Mouse (Mus musculus) cerebellum, adult 11 months (tissue): Measurements from ENCODE around the gene 0610010K14Rik.
A peak's percentile ranks its signal among the peaks of the same experiment; 100 is the strongest.

Experiments
- DNase-seq: peaks from one replicate; pipeline ENCODE4 v3.0.0; 2022

0610010K14Rik gene

DNA sequence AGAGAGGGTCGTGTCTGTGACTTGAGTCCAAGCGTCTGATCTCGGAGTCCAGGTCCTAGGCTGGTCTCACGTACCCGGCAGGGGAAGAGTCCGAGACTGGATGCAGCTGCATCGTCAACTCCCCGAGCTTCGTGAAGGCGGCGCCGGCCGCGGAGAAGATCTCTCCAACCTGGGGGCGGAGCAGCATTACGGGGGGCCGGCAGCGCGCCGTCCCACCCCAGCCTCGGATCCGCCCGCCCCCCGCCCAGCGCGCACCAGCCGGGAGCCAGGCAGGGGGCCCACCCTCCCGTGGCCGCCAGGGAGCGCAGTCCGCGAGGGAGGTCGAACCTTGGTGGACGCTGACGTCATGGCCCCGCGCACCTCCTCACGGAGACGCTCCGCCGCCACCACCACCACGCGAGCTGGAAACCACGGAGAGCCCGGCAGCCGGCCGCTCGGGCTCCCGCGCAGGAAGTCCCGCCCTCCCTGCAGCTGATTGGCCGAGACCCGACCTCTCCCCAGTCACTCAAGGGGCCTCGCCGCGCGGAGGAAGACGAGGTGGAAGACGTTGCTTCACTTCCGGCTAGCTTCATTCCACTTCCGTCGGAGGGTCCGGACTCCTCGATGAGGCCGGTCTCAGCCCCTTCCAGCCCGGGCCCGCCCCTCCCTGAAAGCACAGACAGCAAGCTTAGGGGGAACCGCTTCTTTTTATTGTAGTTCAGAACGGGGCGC, at the start of gene 0610010K14Rik:
Gene 0610010K14Rik, minus strand, starts transcription at position 458 of the 711 bp plus-strand sequence.
- peak; percentile 98 for DNase-seq

DNA sequence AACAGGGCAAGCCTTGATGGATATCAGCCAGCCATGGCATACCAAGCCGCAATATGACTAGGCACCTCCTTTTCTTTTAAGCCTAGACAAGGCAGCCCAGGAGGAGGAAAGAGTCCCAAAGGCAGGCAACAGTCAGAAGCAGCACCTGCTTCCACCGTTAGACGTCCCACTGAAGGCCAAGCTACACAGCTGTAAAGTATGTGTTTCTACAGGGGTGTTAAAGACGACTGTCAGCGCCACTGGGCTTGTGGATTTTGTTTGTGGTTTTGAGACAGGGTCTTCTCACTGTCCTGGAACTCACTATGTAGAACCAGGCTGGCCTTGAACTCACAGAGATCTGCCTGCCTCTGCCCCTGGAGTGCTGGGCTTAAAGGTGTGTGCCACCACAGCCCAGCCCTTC, 48.0 kb upstream of the 0610010K14Rik start:
- no peak for DNase-seq

DNA sequence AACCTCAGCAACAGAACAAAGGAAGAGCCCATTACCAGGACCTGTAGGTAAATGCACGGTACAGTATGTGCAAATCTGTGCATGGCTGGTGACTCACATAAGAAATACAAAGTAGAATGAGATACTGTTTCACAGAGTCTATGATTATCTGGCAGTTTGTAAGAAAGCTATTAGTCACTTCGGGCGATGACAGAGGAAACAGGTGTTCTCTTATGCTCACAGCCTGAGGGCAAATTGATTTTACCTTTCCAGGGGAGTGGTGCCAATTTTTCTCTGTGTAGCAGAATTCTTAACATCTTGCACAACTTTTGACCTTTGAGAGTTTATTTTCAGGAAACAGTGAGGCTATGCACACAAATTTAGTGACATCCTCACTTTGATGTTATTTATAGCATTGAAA, 47.0 kb upstream of the 0610010K14Rik start:
- no peak for DNase-seq

- DNase-seq: no peak
These were observed 46.0 kb upstream of the 0610010K14Rik start for GRCm38 (mm10) chr11:70283666-70284065.

DNA sequence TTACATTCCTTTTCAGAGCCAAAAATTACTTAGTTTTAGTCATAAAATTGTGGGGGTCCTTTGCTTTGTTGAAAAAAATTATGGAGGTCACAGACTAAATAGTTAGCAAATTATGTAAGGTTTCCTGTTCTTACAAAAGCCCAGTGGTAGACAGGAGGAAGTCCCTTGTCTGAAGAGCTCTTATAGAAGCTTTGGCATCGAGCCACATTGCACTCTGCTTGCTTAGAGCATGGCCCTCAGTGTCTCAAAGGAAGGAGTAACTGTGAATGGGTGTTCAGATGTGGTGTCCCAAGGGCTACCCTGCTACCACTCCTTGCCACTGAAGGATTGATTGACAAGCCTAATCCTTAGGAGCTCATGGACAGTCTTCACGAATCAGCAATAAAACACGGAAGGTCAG, 42.7 kb upstream of the 0610010K14Rik start:
- no peak for DNase-seq

- no peak for DNase-seq
These were observed 41.2 kb upstream of the 0610010K14Rik start for GRCm38 (mm10) chr11:70278961-70279360.

GRCm38 (mm10) chr11:70271641-70272040, 33.9 kb upstream of the 0610010K14Rik start:
- no peak for DNase-seq

- no peak for DNase-seq
These were observed 28.7 kb upstream of the 0610010K14Rik start for GRCm38 (mm10) chr11:70266405-70266804.

DNA sequence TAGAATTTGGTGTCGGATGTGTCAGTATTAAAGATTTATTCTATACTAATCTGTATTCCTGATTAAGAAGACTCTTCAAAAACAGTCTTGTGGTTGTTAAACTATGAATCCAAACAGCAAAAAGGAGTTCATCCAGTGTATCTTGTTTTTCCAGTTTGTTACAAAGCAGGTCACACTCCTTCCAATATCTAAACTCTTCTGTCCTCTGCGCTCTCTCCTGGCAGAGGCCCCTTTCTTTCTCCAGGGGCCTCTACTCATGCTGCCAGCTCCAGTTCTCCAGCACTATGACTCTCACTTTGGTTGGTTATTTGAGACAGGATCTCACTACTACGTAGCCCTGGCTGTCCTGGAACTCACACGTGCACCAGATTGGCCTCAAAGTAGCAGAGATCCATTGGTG, 28.1 kb upstream of the 0610010K14Rik start:
- DNase-seq: no peak

DNA sequence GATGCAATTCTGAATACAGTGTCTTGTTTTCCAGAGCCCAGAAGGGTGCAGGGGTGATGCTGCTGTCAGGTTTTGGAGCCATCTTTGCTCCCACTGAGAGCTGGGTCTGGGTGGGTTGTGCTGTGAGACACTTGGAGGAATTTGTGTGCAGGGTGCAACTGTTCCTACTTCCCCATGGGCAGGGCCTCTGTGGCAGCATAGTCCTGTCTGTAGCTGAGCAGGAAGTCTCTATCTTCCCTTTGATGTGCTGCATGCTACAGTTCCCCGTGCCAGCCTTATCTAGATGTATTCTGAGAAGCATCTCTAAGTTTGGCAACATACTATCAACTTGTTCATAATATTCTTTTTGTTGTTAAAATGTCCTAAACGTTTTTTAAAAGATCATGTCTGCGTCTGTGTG, 27.5 kb upstream of the 0610010K14Rik start:
- no peak for DNase-seq

DNA sequence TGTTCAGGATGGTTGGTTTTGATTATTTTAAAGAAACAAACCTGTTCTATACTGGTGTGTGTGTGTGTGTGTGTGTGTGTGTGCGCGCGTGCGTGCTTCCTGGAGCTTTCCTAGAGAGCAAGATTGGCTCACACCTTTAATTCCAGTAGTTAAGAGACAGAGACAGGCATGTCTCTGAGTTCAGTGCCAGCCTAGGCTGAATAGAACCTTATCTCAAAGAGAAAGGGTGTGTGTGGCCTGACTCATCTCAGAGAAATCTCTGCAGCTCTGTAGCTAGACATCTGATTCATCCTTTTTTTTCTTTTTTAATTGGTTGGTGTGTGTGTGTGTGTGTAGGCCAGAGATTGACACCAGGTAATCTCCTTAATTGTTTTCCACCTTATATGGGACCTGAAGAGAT, 21.3 kb upstream of the 0610010K14Rik start:
- DNase-seq: no peak

DNA sequence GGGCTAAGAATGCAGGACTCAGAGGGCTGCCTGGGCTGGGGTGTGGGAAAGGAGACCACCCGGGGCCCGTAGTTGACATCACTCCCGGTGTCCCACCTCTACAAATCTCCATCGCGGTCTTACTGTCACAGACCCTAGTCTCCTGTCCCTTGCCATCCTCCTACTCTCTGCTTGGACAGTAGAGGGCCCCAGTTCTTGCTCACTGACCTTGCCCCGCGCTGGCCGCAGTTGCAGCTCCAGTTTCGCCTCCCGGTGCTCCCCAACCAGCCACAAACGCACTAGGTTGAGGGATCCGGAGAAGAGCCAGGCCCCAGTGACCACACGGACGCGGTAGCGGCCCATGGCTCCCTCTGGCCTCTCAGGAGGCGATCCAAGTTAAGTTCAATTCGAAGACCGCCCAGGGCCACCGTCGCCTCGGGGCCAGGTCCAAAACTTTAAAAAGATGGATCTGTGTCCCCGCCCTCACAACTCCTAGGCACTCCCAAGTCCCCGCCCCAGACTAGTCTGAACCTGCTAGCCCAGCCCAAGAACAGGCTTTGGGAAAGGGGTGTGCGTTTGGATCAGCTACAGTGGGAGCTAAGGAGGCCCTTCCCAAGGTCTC, 17.3 kb upstream of the 0610010K14Rik start, which contains the start of gene Alox12:
Gene Alox12, minus strand, starts transcription at position 423 of the 601 bp plus-strand sequence.
- DNase-seq: no peak

- DNase-seq: no peak
These were observed 16.6 kb upstream of the 0610010K14Rik start for GRCm38 (mm10) chr11:70254337-70254736.

DNA sequence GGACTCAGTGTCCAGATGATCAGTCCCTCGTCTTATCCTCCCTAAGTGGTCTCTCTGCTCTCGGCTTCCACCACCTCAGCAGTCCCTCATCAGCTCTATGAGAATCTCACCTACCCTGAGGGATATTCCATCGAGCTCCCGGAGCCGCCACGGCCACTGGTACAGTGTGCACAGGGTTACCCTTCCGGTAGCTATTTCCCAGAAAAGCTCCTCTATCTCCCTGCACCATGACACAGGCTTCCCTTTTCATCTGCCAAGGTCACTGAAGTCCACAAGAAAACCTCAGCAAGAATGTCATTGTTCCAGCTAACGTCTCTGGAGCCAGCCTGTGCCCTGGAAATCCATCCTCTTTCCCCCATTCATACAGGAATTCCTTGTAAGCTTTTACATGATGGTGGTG, 14.1 kb upstream of the 0610010K14Rik start:
- no peak for DNase-seq

- DNase-seq: no peak
These were observed 12.4 kb upstream of the 0610010K14Rik start for GRCm38 (mm10) chr11:70250150-70250549.

DNA sequence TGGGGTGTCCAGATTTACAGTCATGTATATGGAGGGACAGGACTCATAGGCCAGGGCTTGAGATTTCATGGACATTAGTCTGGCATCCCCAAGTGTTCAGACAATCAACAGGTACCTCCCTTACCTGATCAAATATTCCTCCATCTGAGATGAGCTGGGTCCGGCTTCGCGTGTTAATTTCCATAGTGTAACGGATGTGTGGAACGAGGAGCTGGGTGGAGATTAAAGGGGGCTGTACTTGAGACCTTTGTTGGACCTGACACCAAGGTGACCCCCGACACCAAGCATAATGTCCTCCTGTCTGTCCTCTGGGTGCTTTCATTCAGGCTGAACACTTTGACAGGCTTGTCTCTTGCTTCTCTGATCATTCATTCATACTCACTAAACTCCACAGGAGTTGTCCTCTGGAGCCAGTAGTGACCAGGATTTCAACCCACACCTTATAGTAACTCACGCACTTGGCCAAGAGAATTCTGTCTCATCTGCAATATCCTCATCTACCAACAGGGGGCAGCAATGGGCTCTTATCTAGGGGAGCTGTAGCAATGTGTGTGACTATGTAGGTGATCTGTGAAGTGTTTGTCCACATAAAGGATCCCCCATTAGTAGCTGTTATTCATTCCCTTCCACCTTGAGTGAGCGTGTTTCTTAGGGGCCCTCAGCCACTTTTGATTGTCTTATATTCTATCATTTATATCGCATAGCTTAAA, 9.6 kb upstream of the 0610010K14Rik start:
- peak; percentile 63 for DNase-seq

DNA sequence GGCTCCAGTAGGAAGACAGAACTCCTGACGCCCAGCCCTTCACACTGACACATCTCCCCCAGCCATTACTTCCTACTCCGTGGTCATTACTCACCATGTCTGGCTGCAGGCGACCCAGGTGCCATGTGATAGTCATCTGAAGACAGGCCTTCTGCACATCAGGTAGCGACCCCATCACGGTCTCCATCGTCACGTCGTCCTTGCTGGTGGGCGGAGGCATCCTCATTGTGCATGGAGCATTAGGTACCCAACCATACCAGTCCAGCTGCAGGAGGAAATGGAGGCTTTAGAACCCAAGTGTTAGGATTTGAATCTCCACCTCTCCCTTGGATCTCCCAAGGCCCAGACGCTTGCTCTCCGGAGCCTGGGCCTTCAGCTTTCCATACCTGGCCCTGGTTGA, 4.9 kb upstream of the 0610010K14Rik start:
- no peak for DNase-seq

- DNase-seq: peak; percentile 79
These were observed 2.0 kb upstream of the 0610010K14Rik start, which contains the start of the genes Gm21988 and Rnasek for GRCm38 (mm10) chr11:70239541-70240279. TSS of gene Gm21988 (minus strand) at chr11:70239830. TSS of gene Rnasek (minus strand) at chr11:70239842.

- DNase-seq: peak; percentile 28
These were observed 1.1 kb upstream of the 0610010K14Rik start for GRCm38 (mm10) chr11:70238591-70239440.

DNA sequence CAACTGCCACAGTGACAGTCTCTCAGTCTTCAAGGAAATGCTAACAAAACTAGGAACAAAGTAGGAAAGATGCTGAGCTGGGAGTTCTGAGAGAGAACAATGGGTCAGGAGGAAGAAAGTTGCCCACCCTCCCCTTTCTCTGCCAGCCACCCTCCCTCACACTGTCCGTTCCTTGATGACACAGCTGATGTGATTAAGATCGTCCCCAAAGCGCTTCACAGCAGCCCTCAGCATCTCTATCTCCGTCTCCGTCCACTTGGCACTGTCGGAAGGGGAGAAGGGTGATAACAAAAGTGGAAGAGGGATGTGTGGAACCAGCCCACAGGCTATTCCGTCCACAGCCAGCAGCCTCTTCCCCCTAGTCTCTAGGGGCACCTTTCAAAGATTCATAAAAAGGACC, 997 bp downstream of the 0610010K14Rik start:
- peak; percentile 29 for DNase-seq

- peak; percentile 25 for DNase-seq
These were observed 2.3 kb downstream of the 0610010K14Rik start for GRCm38 (mm10) chr11:70235254-70235900.
